Mouse (Mus musculus) adrenal gland (tissue): ENCODE measurements around the gene Gm21828.
"Not testable (repeated sequence)": the region's sequence is repeated elsewhere in the genome, so short reads cannot be mapped to it uniquely, and the experiment has no call there.

Experiments
- intact Hi-C: fragments of 180-260 bp; cut with DNase I; formaldehyde crosslinking; loops from one replicate; pipeline ENCODE4 v1.15.1; 2025
- long read RNA-seq, 2 experiments: library from polyadenylated mRNA; unstranded; transcript quantifications; one replicate each; pipeline ENCODE4 v2.0.0; 2020; ENCODE audit warnings: borderline replicate concordance in 1 of 2; ENCODE audit not compliant: insufficient replicate concordance in 1 of 2

The Gm21828 gene
- long read RNA-seq, experiment 1: 0 reads
- long read RNA-seq, experiment 2: 0 reads

DNA sequence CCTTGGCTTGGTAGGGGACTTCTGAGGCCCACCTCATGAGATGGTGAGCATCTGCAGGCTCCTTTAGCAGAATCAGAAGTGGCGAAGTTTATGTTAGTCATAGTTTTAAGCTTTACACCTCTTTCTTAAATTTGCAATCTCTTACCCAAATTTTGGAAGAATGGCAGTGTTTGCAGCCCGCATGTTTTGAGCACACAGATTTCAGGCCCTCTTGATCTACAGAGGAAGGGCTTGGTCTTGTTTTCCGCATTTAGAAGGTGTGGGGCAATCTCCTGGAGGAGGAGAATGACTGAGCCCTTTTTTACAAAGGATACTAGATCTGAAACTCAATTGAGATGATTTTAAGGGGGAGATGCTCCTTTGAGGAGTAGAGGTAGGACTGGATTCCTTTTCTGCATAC is at the start of gene Gm21828:
TSS of gene Gm21828 (minus strand) at position 101 of the 400 bp plus-strand sequence.
- intact Hi-C loops: not testable (repeated sequence)

DNA sequence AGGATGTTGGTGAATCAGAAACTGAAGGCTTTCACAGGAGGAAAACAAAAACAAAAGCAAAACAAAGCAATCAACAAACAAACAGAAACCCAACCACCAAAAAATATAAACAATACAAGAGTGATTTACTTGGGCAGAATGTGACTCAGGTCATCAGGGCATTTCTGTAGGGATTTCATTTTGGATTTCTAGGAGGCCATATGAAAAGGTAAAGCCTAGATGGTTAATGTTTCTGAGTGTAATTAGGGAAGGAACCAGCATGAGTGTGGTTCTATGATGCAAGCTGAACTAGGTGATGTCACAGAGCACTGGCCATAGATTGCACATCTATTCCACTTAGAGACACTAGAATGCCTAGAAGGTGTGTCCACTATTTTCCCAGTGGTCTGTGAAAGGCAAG is 28.4 kb upstream of the Gm21828 start, which contains the start of the genes Gm21440 and Gm21454:
TSS of gene Gm21440 (plus strand) at position 301 of the 400 bp plus-strand sequence.
TSS of gene Gm21454 (plus strand) at position 352 of the 400 bp plus-strand sequence.
- intact Hi-C loops: not testable (repeated sequence)
